Comparison of ENCODE assay signal across 16 mouse cellular contexts in genomic region chr9:42920190-42920589, GRCm38 (mm10). TPM values are rescaled to one million over a fixed set of nuclear protein-coding genes. Genes with fewer than 3 reads are reported as not detected.
A peak's percentile ranks its signal among the peaks of the same experiment; 100 is the strongest.
DNase-seq lines count a peak whose midpoint lies in the region; ATAC-seq lines count a peak whose summit lies in the region.
"Had no signal": no experiment of that assay in that cellular context is flagged by ENCODE, and none has a peak within 500 bp of the region (broad histone marks: within the 10 kb centered on the region; RNA-seq: fewer than 3 reads in every experiment).

No protein-coding gene starts in this region.

- intact Hi-C loops in heart, postnatal 10 days (cut with DNase I) = no loop called here

- H3K4me1 ChIP-seq in embryonic facial prominence, embryonic 10.5 days = peaks cover 27% of the 10 kb centered on the region
- H3K4me1 ChIP-seq: liver, embryonic 13.5 days; stomach, embryonic 15.5 days had no signal

- WGBS in embryonic facial prominence, embryonic 10.5 days = 44% methylated on average over 7 of the region's 7 CpGs

- H3K4me3 ChIP-seq in embryonic facial prominence, embryonic 10.5 days = no peak overlapping the region
- H3K4me3 ChIP-seq: hindbrain, embryonic 15.5 days; liver, embryonic 13.5 days; stomach, embryonic 15.5 days had no signal

- 0 out of 2 replicates have a peak overlapping the region, but pooled peaks have one; percentile 10 for H3K27ac ChIP-seq in embryonic facial prominence, embryonic 10.5 days (replicated peaks)
- H3K27ac ChIP-seq: hindbrain, embryonic 15.5 days; liver, embryonic 13.5 days; stomach, embryonic 15.5 days had no signal

- peaks cover 18% of the 10 kb centered on the region; the same call in 1 of the 2 replicates for H3K27me3 ChIP-seq in embryonic facial prominence, embryonic 10.5 days (replicated peaks; ENCODE audit: low read depth, poor library complexity, severe bottlenecking)
- H3K27me3 ChIP-seq: hindbrain, embryonic 15.5 days; liver, embryonic 13.5 days; stomach, embryonic 15.5 days had no signal

- no peaks in the 10 kb centered on the region for H3K36me3 ChIP-seq in embryonic facial prominence, embryonic 10.5 days (replicated peaks)
- H3K36me3 ChIP-seq: hindbrain, embryonic 15.5 days; liver, embryonic 13.5 days; stomach, embryonic 15.5 days had no signal

- peak; percentile 56 for DNase-seq in kidney, postnatal 10 days
- no peak for DNase-seq in kidney, postnatal 25 days
- peak; percentile 55 for DNase-seq in lung, postnatal 10 days
- DNase-seq in lung, postnatal 25 days (ENCODE audit: low spot score) = no peak
- DNase-seq in embryonic facial prominence, embryonic 10.5 days (ENCODE audit: low spot score) = peak; percentile 52
- peak; percentile 50 to 57 for DNase-seq in layer of hippocampus, postnatal 10 days (ENCODE audit: low spot score in 2 of 2)
- no peak for DNase-seq in heart, postnatal 10 days
- DNase-seq: cerebellum, adult 11-12 months; liver, embryonic 13.5 days had no signal

- no peak for ATAC-seq in CD4-positive, CD25-positive, alpha-beta regulatory T cell, adult 4 months
- ATAC-seq: activated CD4-positive, CD25-positive, alpha-beta regulatory T cell, adult 4 months had no signal

- H3K9me3 ChIP-seq in embryonic facial prominence, embryonic 10.5 days = no peaks in the 10 kb centered on the region
- H3K9me3 ChIP-seq: hindbrain, embryonic 15.5 days; liver, embryonic 13.5 days; stomach, embryonic 15.5 days had no signal

RNA-seq across cellular contexts. Expression of gene Grik4, which starts 24.1 kb away (rescaled TPM):
- 0.96 and 1.1 TPM in 2 replicates for polyA plus RNA-seq in embryonic facial prominence, embryonic 10.5 days (2016; fragmentation: Nextera tagmentation; extraction: Ambion mirVana)
- total RNA-seq in layer of hippocampus, postnatal 10 days (2021) = 10 to 100 TPM; 50.8 to 60.9 TPM
- polyA plus RNA-seq in CD4-positive, CD25-positive, alpha-beta regulatory T cell, adult 4 months (2017; shearing (Covaris generic)) = not detected
- under 1 TPM in 1 of 2 experiments, not detected in 1; 0.07 TPM for total RNA-seq in heart, postnatal 10 days (2021)
- total RNA-seq: CH12.LX; common myeloid progenitor, adult 5-6 weeks; megakaryocyte progenitor cell, adult 5-6 weeks had no signal

Comparison
In these comparisons a context has a peak if more than half of its experiments do, and no peak if none do; other contexts are left out.
1. DNase-seq: peak in kidney, postnatal 10 days (single experiment), lung, postnatal 10 days (single experiment), embryonic facial prominence, embryonic 10.5 days (single experiment) and layer of hippocampus, postnatal 10 days (2 of 2); none in kidney, postnatal 25 days (0 of 2), lung, postnatal 25 days (single experiment) and heart, postnatal 10 days (0 of 2).
2. RNA of gene Grik4, which starts 24.1 kb away (total RNA-seq): 50.8 to 60.9 TPM in layer of hippocampus, postnatal 10 days; 0.07 TPM in heart, postnatal 10 days; every median in the first group is over 10 times any median in the second.